Mouse (Mus musculus) fibroblast of lung, adult 2 months (primary cell): ENCODE results near the gene Bloc1s1.

Source experiments
- DNase-seq: peaks from one replicate; pipeline ENCODE4 v3.0.0-alpha.2; 2011; ENCODE audit warnings: low read depth

The Bloc1s1 gene

DNA sequence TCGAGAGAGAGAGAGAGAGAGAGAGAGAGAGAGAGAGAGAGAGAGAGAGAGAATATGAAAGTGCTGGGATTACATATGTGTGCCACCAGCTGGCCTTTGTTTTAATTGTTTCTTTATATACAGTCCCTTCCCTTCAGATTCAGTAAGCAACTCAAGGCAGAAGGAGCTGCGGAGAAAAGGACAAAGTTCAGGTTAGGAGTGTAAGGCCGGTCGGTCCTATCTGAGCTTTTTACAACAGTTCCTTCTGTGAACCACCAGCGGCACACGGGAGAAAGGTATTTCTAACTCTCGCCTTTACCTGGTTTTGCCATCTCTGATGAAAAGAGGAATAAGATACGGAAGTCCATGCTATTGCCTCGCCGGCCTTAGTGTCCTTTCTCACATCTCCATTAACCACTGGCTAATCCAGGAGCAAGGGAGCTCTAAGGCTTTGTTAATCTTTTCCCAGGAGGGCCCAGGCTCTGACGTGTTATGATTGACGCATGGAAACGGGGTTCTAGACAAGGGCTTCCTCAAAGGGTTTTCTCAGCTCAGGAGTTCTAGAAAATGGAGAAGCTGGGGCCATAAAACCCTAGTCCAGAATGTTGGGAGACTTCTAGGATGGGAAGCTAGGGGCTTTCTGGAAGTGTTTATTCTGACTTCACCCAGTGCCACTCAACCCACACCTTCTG lies 14.9 kb downstream of the Bloc1s1 start:
- DNase-seq = no peak

DNA sequence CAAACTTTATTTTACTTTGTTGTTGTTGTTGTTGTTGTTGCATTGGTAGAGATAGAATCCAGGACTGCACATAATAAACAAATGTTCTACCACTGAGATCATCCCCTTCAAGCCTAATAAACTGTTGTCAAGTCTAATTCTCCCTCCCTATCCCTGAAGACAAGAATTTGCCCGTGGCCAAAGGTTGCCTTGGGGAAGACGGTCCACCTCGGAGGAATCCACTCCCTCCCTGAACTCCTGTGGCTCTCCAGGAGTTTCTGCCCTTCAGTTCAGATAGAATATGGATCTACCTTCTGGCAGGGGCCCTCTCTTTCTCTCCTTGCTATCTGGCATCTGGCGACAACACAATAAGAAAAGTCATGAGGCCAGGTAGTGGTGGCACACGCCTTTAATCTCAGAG lies 19.0 kb downstream of the Bloc1s1 start:
- DNase-seq = no peak

DNA sequence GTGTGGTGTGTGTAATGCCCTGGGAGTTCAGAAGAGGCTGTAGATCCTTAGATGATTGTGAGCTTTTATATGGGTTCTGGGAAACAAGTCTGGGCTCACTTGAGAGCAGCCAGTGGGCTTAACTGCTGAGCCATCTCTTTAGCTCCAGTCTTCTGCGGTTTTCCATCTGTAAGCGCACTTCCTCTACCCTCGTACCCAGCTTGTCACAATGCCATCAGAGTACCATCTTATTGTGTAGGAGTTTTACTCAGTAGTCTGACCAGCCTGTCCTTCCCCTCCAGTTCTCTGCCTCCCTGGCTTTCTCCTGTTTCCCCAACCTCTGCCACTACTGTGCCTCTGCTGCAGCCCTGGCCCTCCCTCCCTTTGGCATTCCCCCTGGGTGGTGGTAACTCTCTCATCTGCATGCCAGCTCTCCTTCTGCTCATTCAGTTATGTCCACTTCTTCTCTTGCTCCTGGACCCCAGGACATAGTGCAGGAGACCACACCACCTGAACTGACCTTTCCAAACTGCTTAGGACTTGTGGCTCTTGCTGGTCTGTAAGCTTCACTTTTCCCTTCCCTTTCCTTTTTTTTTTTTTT lies 21.3 kb downstream of the Bloc1s1 start:
- no peak for DNase-seq

GRCm38 (mm10) chr10:128901409-128901808 lies 22.4 kb downstream of the Bloc1s1 start:
- DNase-seq = no peak

- no peak for DNase-seq
Measured at GRCm38 (mm10) chr10:128900698-128901097, 23.1 kb downstream of the Bloc1s1 start, which contains the start of gene Cd63. TSS of gene Cd63 (plus strand) at chr10:128900989.

- DNase-seq = no peak
Measured at GRCm38 (mm10) chr10:128899759-128900490, 23.9 kb downstream of the Bloc1s1 start.

GRCm38 (mm10) chr10:128897501-128897900 lies 26.3 kb downstream of the Bloc1s1 start:
- DNase-seq = no peak

DNA sequence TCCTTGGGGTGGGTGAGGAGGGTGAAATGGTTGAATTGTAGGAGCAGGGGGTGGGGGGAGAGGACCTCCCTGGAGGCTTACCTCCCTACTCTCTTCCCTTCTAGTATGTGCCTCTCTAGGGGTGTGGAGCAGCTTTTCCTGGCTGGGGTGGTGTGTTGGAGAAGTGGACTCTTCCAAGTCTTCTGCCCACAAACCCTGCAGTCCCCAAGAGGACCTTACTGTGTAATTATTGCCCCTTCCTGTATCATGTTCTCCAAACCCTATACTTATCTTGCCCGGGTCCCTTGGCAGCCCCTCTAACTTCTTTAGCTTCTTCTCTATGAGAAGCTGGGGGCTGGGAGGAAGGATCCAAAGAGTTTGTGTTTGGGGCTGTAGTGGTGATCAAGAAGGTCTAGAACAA lies 27.0 kb downstream of the Bloc1s1 start:
- no peak for DNase-seq

GRCm38 (mm10) chr10:128895952-128896693 lies 27.7 kb downstream of the Bloc1s1 start:
- DNase-seq = no peak

GRCm38 (mm10) chr10:128895437-128895836 lies 28.4 kb downstream of the Bloc1s1 start:
- DNase-seq = peak; percentile 70

DNA sequence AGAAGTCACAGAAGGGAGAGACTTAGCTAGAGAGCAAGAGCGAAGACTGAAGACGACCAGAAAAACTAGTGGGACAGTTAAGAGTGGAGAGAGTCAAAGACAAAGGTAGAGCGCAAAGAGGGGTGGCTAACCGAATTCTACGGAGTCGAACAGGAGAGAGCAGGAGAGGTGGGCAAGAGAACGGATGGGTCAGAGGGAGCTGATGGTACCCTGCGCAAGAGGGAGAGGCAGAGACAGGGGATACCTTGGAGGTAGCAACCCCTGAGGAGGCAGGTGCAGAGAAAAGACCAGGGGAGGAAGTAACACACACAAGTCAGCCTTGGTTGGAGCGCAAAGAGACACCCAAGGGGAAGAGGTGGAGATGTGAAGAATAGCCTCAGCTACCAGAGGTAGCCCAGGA lies 31.6 kb downstream of the Bloc1s1 start:
- no peak for DNase-seq

- DNase-seq = no peak
Measured at GRCm38 (mm10) chr10:128891296-128892094, 32.3 kb downstream of the Bloc1s1 start, which contains the start of gene Gdf11. TSS of gene Gdf11 (minus strand) at chr10:128891718.

- no peak for DNase-seq
Measured at GRCm38 (mm10) chr10:128890383-128891295, 33.2 kb downstream of the Bloc1s1 start.

DNA sequence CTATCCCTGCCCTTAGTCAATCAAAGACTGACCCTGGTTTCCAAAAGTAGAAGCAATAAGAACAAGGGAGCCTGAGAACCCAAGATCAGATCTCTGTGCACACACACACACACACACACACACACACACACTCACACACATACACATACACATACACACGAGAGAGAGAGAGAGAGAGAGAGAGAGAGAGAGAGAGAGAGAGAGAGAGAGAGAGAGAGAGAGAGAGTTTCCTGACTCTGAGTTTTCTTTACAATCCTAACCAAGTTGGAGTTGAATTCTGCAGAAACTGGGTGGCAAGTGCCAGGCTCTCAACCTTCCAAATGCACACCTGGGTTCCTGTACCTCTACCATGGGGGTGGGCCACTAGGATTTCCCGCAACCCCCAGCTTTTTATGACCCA lies 34.0 kb downstream of the Bloc1s1 start:
- no peak for DNase-seq

DNA sequence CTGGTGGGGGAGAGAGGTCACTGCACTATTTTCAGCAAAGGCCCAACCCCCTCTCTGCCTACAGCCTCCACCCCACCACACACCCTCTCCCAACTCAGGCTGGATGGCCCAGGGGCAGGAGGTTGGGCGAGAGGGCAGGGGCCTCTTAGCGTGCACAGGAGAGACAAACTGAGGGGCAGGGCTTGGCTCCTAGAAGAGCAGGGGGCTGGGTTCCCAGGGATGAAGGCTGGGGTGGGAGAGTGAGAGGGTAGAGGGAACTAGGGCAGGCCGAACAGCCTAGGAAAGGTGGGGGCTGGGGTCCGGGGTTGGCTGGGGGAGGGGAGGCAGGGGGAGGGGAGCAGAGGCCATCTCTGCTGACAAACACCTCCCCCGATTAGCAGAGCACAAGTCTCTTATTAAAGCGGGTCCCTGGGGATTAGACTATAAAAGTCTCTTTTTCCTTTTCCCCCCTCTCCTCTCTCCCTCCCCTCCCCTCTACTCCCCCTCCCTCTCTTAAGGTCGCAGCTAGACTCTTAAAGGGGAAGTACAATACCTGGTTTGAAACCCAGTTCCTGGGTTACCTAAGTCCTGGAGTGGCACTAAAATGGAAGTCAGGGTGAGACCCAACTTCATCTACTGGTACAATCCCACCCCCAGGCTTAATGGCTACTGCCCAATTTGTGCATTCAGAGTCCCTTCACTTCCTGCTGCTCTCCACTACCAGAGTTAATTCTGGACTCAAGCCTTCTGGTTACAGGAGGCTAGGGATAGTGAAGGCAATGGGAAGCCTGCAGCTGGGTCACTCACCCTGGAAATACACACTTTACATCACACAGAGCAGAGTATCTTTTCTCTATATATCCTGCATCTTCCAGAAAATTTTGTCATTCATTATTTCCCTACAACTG lies 34.7 kb downstream of the Bloc1s1 start:
- DNase-seq = no peak

DNA sequence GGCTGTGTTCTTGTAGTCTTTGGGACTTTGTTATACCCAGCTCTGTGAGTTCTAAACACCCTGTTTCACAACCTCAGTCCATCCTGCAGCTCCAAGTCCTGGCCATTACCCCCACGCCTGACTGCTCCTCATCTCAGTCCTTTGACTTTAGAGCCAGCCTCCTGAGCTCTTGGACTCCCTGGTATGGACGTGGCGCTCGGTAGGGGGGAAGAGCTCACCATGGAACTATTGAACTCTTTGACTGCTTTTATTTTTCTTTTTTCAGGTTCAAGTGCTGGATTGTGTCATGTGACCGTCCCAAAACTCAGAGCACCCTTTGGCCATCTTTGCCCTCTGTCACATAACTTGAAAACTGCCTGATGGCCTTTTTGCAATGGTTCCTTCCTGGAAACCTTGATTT lies 41.8 kb downstream of the Bloc1s1 start:
- DNase-seq = no peak

- DNase-seq = no peak
Measured at GRCm38 (mm10) chr10:128878811-128879210, 45.0 kb downstream of the Bloc1s1 start.

GRCm38 (mm10) chr10:128878291-128878690 lies 45.5 kb downstream of the Bloc1s1 start:
- peak; percentile 28 for DNase-seq

GRCm38 (mm10) chr10:128870341-128870740 lies 53.5 kb downstream of the Bloc1s1 start:
- no peak for DNase-seq
